Mouse (Mus musculus): ENCODE results near the gene Tec.

The Tec gene

DNA sequence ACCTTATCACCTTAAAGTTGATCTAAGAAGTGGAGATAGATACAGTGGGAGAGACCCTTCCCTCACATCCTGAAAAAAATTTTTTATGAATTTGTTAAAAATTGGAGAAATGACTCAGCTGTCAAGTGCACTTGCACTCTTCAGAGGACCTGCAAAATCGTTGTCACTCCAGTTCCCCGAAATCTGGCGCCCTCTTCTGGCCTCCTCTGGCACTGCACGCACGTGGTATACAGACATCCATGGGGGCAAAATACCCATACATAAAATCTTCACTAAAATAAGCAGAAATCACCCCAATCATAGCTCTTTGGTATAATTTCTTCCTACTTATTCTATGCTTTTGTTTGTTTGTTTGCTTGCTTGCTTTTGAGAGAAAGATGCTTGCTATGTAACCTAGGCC lies 25.7 kb upstream of the Tec start:
- in situ Hi-C loops (cut with MboI, MseI): loop anchor here (5.0 kb wide), 1 partner anchor 107 kb away; no protein-coding TSS in a partner anchor

DNA sequence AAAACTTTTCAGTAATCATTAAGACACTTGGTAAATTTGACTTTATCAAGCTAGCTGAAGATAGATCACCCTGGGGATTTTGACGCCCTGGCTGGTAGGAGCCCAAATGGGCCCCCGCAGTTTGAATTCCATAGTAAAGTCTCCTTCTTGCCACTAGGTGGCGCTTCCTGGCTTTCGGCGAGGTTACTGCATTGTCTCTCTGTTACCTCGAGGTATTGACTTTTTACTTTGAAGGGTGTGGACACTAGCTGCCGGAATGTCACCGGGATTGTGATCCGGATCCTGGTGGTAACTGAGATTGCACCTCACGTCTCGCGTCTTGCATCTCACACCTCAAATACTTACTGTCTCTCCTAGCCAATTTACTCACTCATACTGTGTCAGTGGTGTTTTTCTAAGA lies 23.3 kb upstream of the Tec start:
- in situ Hi-C loops (cut with MboI, MseI): loop anchor here (5.0 kb wide), 1 partner anchor 104 kb away; no protein-coding TSS in a partner anchor

DNA sequence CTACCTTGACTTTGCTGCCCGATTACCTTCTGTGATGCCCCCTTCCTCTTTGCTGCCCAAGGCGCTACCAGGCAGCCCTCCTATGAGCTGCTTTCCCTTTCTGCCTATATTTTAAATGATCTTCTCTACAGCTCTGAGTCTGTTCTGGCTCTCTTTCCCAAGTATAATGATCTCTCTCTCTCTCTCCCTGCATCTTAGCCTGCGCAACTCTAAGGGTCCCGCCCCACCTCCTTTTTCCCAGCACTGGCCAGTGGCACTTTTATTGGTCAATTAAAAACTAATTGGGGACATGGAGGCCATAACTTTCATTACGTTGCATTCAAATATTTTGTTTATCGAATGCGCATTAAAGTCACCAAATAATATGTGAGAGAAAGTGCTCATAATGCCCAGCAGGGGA lies 20.0 kb upstream of the Tec start:
- in situ Hi-C loops (cut with MboI, MseI): no loop called here

DNA sequence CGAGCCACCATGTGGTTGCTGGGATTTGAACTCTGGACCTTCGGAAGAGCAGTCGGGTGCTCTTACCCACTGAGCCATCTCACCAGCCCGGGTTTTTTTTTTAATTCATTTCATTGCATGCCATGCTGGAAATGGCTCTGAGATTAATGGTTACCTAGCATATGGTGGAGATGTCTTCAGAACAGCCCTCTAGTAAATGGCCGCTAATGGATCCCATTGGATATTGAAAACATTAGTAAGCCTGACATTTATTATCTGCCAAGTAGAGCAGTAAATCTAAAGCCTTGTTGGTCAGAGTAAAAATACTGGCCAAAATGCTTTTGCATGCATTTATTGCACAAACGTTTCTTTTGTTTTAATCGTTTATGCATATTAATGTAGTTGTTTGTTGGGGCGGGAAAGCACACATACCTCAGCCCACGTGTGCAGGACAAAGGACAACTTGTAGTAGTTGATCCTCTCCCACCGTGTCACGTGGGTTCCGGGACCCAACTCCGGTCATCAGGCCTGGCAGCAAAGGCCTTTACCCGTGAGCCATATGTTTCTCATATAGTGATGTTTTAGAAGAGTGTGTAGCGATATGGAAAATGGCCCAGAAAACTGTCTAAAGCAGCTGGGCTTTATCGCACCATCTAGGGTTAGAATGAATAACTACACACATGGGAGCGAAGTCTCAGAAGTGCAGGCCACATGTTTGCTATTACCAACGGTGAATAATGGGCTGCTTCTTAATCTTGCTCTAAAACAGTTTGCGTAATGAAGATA lies 18.4 kb upstream of the Tec start:
- in situ Hi-C loops (cut with MboI, MseI): no loop called here

DNA sequence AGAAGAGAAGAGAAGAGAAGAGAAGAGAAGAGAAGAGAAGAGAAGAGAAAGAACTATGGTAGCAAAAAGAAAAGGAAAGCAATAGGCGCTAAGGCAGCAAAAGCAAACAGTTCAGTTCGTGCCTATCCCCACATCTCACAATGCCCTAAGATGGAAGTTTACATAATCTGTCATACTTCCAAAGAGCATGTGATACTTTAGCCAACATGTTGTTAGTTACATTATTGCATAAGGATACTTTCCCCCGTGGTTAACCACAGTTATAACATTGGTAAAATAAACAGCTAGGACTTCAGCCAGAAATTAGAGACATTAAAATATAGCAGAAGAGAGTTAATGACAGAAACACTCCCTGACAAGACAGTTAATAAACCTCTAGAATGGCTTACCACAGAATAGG lies 15.4 kb upstream of the Tec start:
- in situ Hi-C loops (cut with MboI, MseI): no loop called here

DNA sequence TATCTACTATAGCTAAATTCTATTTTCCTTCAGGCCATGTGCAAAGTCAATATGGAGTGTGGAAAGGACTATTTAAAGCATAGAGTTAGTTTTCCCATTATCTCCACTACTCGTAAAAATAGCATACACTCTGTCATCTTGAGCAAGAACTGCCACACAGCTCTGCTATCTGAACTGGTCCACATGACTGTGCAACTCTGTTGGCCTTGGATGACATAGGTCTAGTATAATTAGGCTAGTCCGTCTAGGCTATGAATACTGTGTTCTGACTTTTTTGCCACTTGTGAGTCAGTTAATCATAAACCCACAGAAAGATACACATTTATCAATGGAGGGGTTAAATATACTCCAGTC lies 14.1 kb upstream of the Tec start:
- in situ Hi-C loops (cut with MboI, MseI): no loop called here

DNA sequence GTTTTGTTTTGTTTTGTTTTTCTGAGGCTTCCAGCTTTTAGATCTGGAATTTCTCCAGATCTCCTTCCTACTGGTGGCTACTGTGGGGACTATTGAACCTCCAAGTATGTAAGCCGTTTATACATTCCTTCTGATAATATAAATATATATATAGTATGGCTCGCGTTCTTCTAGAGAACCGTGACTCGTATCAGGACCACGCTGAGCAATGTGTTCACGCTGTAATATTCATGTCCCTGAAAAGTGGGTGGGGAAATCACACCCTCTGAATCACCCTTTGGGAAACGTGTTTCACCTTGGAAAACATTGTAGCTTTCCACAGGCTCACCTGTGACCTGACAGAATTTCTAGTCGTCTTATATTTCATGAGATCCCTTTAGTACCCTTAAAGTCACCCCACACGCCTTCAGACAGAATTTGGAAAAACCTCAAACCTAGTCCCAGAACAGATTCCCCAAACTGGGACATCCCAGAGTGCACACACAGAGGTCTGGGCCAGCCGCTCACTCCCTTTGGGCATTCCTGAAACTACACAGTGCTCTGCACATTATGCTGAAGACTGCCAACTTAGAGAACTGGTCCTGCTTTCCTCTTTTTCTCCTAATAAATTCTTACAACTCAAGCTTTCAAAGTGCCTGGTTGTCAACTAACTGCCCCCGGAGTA lies 13.6 kb upstream of the Tec start:
- in situ Hi-C loops (cut with MboI, MseI): no loop called here

DNA sequence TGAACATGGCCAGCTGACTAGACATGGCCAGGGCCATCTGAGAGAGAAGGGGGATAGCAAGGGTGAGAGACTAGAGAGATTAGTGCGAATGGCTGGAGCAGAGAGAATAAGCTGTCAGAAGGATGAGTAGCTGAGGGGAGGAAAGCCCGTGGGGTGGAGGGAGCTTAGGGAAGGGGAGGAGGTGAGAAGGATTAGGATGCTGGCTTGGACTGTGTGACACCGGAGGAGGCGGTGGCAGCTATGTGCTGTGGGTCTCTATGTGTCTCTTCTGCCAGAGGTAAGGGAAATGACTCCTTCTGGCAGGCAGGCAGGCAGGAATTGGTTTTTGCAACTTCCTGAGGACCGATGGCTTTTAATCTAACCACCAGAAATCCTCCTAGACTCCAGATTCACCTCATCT lies 11.5 kb upstream of the Tec start:
- in situ Hi-C loops (cut with MboI, MseI): no loop called here

DNA sequence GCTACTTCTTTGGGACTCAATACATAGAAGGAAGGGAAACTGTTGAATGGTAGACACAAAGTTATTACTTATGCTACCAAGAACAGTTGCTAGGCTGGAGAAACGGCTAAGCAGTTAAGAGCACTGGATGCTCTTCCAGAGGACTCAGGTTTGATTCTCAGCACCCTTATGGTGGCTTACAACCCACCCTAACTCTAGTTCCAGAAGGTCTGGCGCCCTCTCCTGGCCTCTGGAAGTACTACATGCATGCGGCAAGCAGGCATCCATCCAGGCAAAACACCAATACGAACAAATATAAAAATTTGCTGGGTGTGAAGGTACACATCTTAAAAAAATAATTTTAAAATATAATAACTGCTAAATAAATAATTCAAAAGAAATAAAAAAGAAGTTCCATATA lies 2.8 kb upstream of the Tec start:
- in situ Hi-C loops (cut with MboI, MseI): no loop called here

DNA sequence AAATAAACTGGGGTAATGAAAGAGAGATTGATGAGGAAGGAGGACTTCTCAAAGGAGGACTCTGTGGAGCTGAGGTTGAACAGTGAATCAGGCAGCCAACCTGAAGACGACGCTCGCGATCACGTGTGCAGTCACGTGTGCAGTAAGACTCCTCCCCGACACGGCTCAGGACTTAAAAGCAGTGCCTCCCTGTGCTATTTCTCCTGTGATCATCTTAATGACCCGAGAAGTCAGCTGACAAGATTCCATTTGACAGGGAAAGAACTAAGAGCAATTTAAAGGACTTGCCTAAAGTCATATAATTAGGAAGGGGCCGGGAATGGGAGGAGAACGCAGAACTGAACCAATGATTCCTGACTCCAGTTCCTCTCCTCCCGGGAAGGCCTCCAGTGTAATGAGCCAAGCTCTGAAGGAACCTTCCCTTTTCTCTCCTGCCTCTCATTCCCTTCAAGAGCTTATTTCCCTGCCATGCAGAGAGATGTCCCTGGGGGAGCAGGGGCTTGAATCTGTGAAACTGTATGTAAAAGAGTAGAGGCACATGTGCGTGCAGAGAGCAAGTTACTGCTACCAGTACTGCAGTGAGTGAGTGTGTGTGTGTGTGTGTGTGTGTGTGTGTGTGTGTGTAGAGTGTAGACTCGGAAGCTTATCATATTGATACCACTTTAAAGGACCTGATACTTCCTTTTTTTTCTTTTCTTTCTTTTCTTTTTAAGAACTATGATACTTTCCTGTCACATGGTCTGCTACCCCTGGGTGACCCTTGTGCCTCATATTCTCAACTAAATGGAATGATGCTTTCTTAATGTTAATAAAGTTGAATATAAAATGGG lies 1.7 kb upstream of the Tec start:
- in situ Hi-C loops (cut with MboI, MseI): no loop called here

DNA sequence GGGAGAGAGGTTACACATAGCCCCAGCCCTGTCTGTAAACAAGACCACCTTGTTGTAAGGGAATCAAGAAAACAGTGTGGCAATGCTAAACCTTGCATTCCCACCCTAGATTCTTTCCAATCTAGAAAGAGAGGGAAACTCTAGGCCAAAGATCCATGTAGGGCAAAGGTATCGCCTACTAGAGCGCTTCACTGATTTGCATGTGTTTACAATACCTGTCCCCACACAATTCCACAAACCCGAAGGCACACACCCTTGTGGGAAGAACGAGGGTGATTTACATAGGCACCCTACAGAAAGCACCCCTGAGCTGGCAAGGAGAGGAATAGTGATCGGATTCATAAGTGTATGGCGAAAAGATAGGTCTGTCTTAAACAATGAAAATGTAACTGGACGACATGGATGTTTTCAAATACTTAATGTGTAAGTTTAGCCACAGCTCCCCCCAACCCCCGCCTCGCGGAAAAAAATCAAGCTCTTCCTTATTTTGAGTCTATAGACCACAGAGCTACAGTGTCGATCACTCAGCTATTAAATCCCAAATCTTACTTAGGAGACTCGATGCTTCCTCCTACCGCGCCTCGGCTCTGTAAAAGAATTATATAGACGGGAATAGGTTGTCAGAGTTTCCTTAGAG lies 1.1 kb downstream of the Tec start:
- in situ Hi-C loops (cut with MboI, MseI): no loop called here

DNA sequence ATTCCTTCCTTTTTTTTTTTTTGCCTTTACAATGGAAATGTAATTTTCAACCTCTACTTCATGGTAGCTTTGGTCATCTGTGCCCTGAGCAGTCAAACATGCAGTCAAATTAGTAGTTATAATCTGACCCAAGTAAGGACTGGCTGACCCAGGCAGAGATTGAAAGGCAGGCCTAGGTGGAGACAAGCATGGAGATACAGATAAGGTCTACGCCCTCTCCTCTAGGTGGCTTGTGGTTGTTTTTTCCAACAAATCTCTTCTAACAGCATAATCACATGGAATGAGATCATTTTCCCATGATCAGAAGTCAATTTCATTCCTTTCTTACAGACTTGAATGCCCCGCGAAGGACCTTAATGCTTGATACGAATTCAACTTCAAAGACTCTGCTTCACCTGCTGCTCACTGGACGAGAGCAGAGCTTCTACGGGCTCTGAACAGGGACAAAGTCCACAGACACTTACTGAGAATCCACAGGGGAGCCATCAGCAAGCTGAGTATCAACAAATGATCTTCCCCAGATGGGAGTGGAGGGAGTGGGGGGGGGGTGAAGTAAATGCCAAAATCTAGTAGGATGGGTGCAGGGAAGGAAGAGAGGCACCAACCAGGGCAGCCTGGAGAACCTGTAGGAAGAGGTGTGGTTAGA lies 1.9 kb downstream of the Tec start:
- in situ Hi-C loops (cut with MboI, MseI): no loop called here

DNA sequence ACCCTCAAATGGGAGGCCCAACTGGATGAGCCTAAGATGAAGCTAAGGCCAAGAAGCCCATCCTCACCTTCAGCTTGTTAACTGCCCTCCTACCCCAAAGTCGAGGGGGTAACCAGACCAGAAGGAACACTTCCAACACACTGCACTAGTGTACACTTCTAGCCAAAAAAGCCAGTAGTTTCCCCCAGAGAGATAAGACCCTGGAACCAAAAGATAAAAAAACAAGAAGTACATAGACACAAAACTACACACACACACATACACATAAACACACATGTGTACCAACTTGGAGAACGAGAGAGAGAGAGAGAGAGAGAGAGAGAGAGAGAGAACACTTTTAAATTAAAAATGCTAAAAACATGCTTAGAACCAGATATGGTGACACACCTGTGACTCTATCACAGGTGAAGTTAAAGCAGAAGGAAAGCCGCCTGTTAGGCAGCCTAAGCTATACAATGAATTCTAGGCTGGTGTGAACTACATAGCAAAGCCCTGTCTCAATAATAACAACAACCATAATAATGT lies 3.6 kb downstream of the Tec start:
- in situ Hi-C loops (cut with MboI, MseI): no loop called here

DNA sequence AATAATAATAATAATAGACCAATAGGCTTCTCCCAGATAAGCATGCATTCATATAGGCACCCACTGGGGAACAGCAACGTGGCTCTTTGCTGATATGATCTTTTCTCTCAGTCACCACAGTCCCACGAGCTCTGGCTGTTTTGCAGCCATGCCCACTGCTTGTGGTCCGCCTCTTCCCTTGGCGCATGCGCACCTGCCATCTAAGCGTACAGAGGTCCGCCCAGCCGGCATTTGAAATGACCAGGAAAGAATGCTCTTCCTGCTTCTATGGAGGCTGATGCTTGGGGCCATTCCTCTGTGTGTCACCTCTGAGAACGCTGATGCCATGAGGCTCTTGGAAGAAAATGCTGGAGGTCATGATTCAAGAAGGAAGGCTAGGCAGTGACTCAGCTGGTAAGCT lies 5.1 kb downstream of the Tec start:
- in situ Hi-C loops (cut with MboI, MseI): no loop called here

DNA sequence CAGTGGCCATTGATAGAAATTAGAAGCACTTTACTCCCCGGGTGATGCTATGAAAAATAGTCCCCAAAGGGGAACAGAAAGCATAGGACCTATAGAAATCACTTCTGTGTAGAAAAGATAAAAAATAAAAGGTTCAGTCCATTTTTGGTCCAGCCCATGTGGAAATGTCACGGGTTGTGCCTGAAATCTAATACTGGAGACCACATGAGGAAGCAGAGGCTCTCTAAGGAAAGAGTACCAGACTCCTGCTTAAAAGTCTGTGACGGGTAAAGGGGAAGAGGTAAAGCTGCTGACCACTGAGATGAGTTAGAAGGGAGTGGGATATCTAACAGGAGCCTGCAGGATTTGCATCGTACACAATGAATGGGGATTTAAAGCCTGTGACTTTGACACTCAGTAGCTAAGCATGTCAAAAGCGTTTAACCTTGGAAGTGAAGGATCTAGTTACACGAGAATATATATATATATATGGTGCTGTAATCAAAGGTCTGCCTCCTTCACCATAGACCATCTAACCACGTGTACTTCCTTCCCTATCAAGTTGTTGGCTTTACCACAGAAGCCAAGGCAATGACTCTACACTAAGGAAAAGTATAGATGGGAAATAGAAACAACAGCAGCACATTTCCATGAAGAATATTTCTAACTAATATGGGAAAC lies 6.4 kb downstream of the Tec start:
- in situ Hi-C loops (cut with MboI, MseI): no loop called here

DNA sequence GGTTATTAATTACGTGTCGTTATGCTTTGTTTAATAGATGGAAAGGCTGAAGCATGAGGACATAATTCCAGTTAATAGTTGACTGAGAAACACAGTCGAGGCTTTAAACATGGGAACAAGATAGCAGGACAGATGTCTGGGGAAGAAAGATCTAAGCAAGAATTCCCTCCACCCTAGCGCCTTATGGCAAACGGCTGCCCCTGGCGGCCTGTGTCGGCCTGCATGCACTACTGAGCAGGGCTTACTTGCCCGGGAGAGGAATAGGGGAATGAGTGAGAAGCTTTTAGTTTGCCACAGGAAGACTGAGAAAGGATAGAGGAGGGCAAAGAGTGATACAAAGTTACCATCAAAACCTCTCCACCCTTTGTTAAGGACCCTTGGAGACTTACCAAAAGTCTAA lies 7.4 kb downstream of the Tec start:
- in situ Hi-C loops (cut with MboI, MseI): no loop called here

DNA sequence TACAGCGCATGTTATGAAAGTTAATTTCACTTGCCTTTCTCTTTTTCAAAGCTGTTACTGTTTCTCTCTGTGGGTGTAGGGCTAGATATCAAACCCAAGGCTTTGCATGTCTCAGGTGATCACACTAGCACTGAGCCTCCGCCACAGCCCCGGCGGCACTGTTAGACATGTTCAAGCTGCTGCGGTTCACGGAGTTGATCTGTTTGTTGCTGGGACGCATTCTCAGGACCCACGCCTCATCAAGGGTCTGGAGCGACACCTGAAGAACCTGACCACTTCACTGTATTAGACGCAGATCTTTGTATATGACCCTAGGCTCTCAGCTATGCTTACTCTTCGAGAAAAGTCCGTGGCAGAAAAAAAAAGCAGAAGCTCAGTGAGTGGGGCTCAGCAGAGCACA lies 10.0 kb downstream of the Tec start:
- in situ Hi-C loops (cut with MboI, MseI): no loop called here

DNA sequence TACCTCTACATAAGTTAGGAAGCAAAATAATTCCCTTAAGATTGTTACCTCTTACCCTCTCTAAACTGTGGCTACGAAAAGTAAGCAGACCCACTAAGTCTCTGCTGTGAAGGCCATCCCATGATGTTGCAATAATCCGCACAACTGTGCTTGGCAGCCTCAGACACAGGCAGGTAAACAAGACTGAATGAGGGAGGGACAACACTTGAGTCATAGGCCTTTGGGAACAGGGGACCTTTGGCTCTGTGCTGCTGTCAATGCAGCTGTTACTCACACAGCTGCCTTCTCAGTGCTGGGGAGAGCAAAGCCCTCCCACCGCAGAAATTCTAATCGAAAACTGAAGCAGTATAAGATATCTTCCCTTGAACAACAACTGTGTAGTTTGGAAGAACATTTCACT lies 10.5 kb downstream of the Tec start:
- in situ Hi-C loops (cut with MboI, MseI): no loop called here

DNA sequence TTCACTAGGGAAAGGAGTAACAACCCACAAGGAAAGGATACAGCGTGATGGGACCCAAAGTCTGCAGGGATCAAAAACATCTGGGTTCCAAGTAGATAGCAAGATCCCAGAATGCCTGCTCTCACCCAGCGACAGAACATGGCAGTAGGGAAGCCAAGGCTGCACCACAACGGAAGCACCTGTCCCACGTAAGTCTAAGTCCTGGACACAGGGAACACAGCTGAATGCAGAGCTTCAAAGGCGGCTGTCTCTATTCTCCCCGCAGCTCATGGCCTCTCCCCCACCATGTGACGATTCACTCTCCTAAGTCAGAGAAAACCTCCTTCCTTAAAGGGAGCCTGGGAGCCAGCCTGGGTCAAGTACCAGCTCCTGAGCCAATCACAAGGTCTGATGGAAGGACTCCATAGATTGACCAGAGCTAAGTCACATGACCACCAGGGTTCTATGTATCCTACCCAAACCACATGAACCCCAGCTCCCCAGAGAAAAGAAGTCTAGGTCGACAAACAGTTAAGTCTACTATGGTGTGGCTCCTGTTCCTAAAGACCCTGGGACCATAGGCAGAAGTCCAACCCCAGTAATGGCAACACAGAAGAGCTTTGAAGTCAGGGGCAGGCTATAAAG lies 11.9 kb downstream of the Tec start:
- in situ Hi-C loops (cut with MboI, MseI): no loop called here

DNA sequence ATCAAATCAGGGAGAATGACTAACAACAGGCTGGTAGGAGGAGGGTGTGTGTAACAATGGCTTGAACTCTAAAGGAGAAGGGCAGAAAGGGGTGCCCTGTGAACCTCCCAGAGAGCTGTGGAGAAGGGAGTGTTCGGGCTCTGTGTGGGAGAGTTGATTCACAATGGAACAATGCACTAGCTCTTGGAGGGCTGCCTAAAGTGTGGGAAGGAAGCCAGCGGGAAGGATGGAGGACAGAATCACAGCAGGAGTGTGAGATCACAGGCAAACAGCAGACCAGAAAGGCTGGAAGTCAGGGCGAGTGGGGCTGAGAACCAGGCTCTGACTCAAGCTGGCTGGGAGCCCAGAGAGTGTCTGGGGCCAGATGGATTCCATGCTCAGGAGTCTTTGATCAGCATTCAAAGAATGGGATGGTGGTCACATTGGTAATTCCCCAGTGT lies 12.6 kb downstream of the Tec start:
- in situ Hi-C loops (cut with MboI, MseI): no loop called here
